Mouse (Mus musculus): ENCODE data around the gene Rsph4a.

- no peak for TF ChIP-seq CHD2 (IDR thresholded peaks at IDR 0.05; ENCODE audit: low read depth, low read length)
- TF ChIP-seq ZNF384 (IDR thresholded peaks at IDR 0.05; ENCODE audit: low read depth, low read length), result no peak
- no peak for TF ChIP-seq HCFC1 (IDR thresholded peaks at IDR 0.05; ENCODE audit: borderline replicate concordance, insufficient read depth, low read length)
Observed at GRCm38 (mm10) chr10:33950803-33951583, 46.1 kb downstream of the Rsph4a start, which contains the start of gene Zup1.
